Mouse (Mus musculus) kidney, postnatal 36 days (tissue): ENCODE data around the gene Rgp1.

Experiments
- DNase-seq, 2 experiments: peaks; one replicate each; pipeline ENCODE4 v3.0.0; 2021 to 2022; ENCODE audit warnings: mixed read lengths in 2 of 2

The Rgp1 gene

DNA sequence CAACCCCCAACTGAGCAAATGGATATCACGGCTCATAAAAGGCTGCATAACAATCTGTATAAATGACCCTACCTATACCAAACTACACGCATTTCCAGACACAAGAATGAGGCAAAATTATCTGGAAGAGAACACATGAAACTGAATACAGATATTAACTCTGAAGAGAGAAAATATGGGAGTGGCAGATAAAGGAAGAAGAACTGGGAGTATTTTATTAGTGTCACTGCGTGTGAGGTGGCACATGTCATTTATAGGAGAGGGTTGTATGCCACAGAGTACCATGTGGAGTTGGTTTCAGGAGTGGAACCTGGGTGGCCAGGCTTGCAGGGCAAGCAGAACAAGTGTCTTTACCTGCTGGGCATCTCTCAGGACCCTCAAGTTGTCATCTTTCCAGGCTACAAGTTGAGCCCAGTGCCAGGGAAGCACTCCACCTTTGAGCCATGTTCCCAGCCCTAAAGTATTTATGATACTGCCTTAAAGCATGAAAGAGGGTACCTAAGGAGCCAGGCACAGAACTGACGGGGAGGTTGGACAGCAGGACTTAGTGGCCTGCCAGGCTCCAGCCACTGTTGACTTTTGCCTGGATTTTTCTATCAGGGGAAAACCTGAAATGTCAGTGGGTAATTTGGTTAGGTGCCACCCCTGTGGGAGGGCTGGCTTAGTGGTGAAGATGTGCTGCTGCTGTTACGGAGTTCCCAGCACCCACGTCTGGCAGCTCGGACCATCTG lies 20.3 kb downstream of the Rgp1 start:
- DNase-seq = no peak

GRCm38 (mm10) chr4:43600195-43600934 lies 21.9 kb downstream of the Rgp1 start:
- no peak for DNase-seq

DNA sequence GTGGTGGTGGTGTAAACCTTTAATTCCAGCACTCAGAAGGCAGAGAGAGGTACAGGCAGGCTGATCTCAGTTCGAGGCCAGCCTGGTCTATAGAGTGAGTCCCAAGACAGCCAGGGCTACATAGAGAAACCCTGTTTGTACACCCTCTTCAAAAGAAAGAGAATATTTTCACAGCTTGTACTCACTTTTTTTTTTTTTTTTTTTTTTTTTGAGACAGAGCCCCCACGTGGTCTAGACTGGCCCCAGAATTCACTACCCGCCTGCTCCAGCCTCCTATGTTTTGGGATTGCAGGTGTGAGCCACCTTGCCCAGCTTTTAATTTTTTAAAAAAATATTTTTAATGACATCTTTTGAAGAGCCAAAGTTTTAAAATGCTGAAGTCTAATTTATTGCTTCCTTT lies 25.6 kb downstream of the Rgp1 start:
- no peak for DNase-seq

DNA sequence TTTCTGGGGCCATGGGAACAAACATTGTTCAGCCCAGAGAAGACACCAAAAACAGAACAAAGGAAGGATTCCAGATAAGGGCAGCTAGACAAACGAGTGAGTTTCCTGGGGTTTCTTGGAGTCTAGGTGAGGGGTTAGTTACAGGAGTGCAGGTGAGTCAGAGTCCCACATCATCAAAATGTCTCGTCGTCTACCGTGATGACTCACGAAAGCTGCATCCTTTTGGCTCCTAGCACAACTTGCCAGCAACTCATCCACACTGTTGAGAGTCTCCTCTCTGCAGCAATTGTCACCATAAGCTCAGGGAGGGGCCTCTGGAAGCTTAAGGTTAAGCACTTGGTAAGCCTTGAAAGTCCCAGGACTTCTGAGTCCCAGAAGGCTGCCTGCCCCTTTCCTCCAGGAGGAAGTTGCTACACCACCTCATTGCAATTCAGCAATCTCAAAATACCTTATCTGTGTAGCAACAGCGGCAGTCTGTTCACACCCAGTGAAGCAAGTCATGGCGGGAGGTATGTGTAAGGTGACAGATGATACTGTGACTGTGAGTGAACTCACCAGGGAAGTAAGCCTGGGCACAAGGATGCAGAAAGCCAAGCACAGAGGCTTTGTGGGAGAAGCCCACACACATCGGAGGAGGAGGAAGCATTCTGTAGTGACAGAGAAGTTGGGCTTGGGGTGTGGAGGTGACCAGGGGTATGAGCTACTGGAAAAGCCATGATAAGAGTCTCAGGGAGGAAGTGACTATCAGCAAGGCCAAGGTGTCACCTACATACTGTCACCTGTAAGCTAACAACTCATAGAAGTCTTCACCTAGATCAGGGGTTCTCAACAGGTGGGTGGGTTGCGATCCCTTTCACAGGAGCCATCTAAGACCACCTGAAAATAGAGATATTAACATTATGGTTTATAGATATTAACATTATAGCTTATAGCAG lies 26.5 kb downstream of the Rgp1 start:
- no peak for DNase-seq

DNA sequence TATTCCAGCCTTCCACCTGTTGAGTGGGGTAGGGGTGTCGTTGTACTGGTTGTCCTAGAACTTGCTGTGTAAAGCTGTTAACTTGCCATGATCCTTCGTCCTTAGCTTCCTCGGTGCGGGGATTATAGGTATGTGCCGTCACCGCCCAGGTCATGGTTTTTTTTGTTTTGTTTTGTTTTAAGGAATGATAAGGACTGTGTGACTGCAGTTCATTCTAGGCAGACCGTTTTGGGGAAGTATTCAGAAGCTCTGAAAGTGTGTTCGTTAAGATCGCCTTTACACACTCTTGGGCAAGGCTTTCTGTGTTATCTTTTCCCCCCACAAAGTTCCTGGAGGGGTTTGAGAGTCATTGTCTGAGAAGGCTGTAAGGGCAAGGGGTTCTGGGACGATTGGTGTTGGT lies 34.0 kb downstream of the Rgp1 start:
- DNase-seq = no peak

DNA sequence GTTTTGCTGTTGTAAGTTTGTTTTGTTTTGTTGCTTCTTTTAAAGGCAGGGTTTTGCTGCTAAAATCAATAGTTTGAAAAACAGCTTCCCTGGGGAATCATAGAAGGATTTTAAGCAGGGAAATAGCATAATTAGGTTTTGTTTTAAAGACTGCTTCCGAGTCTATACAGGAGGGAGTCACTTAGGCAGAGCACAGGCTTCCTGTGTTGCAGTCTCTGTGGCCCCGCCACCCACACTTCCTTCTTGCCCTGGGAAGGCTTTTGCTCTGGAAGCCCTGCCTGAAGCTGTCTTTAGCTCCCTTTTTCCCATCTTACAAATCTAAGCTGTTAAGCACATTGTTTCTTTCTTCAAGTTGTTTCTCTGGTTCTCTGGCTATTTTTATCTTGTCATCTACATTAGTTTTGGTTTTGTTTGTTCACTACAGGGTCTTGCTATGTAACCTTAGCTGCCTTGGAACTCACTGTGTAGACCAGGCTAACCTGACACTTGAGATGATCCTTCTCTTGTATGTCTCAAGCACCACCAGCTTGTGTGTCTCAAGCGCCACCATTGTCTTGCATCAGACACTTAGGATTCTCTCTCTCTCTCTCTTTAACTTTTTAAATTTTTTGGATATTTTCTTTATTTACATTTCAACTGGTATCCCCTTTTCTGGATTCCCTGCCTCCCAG lies 34.7 kb downstream of the Rgp1 start:
- peak in 1 of 2 experiments; percentile 32 for DNase-seq

DNA sequence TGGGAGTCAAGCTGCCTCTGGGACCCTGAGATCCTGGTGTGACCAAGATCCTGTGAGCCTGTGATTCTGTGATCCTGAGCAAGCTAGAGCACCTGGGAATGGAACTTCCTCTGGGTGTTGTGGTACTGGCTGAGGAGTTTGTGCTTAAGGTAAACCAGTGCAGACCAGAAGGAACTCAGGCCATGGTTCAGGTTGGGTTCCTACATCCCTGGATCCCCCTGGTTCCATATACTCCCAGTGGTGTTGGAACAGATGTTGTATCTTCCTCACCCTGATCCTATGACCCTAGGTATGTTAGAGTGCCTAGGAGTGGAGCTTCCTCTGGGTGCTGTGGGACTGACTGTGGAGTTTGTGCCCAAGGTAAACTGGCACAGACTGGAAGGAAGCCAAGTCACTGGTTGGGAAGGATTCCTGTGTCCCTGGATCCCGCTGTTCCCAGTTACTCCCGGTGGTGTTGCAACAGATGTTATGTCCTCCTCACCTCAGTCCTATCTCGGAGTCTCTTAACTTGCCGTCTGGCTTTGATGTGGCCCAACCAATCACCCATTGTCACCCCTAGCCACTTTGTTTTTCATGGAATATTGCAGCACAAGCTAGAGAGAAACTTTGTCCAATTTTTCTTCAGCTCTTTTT lies 41.7 kb downstream of the Rgp1 start:
- DNase-seq = no peak

- no peak for DNase-seq
These were observed 50.7 kb downstream of the Rgp1 start for GRCm38 (mm10) chr4:43629106-43629817.

DNA sequence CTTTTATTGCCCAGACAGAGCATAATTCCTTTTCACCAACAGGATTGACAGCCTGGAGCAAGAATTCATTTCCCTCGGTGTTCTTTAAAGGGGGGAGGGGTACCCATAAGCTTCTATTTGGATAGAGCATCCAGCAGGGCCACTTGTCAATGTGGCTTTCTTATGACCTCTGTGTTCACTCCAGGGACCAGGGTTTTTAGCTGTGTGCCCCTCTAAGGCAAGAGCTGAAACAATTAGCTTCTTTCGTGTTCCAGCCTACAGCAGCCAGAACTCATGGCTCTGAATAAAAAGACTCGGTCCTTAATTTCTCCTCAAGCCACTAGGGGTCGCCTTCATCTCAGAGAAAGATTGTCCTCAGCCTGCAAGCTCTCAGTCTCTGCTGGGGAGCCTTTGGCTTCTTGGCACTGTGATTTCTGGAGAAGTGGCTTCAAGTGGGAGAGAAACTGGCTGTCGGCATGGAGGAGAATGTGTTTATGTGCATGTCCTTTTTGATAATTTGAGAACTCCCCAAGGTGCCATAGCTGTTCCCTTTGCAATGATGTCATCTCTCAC lies 51.6 kb downstream of the Rgp1 start:
- peak; percentile 89 to 90 for DNase-seq

DNA sequence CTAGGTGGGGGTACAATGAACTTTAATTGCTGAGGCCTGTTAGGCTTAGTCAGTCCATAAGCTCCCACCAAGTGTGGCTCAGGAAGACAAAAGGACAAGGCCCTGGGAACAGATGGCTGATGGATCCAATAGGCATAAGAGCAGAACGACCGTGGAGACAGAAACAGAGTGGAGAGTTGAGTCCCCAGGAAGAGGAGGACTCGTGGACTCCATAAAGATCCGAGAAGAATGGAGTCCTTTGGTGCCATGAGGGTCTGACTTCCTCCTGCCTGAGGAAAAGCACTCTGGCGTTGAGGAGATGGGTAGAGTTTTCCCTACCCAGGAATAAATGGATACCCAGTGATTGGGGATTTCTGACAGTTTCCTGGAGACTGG lies 52.1 kb downstream of the Rgp1 start:
- DNase-seq = no peak

DNA sequence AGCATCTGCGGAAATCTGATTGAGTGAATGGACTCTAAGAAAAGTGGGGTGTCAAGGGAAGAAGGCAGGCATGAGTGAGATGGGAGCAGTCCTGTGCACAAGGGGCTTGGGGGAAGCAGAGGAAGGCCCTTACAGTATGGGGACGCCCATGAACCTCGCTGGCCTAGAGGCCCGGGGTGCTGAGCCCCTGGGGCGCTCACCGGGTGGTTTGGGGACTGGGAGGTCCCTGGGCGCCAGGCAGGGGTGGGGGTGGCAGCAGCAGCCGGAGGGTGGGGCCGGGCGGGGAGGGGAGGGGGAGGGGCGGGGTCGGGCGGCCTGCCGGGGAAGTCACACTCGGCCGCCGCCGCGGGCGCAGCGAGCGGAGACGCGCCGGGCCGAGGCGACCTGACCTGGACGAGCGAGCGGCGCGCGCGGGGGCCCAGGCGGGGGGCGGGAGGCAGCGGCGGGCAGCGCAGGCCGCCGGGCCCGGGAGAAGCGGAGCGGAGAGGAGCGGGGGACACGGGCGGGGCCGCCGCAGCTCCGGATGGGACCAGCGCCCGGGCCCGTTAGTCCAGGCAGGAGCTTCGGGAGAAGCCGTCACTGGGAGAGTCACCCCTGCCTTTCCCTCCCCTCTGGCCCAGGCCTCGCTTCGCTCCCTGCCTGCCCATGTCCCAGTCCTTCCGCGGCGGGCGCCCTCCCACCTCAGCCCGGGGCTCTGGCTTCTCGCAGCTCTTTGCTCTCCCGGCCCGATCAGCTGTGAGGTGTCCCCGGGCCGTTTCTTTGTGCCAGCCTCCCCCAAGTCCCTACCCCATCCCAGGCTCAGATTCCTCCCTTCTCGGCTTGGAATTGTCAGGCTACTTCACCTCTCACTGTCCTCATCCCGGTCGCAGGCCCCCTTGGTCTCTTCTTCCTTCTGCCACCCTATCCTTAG lies 52.8 kb downstream of the Rgp1 start, which contains the start of gene Npr2:
Gene Npr2 (plus strand): TSS at position 890 of the 910 bp plus-strand sequence.
- DNase-seq = peak; percentile 47 to 77

GRCm38 (mm10) chr4:43631956-43632920 lies 53.7 kb downstream of the Rgp1 start:
- peak; percentile 30 to 45 for DNase-seq

DNA sequence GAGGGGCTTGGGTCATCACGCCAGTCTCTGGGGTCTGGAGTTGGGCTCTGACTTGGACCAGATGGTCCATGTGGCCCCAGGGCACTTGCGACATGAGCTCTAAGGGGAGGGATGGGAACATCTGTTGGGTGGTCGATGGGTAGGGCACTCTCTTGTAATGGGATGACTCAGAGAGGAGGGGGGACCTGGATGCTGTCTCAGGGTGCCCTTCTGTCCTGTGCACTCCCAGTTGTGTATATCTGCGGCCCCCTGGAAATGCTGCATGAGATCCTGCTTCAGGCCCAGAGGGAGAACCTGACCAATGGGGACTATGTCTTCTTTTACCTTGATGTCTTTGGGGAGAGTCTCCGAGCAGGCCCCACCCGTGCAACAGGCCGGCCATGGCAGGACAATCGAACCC lies 54.8 kb downstream of the Rgp1 start:
- no peak for DNase-seq

- DNase-seq = no peak
These were observed 55.2 kb downstream of the Rgp1 start for GRCm38 (mm10) chr4:43633736-43634135.

DNA sequence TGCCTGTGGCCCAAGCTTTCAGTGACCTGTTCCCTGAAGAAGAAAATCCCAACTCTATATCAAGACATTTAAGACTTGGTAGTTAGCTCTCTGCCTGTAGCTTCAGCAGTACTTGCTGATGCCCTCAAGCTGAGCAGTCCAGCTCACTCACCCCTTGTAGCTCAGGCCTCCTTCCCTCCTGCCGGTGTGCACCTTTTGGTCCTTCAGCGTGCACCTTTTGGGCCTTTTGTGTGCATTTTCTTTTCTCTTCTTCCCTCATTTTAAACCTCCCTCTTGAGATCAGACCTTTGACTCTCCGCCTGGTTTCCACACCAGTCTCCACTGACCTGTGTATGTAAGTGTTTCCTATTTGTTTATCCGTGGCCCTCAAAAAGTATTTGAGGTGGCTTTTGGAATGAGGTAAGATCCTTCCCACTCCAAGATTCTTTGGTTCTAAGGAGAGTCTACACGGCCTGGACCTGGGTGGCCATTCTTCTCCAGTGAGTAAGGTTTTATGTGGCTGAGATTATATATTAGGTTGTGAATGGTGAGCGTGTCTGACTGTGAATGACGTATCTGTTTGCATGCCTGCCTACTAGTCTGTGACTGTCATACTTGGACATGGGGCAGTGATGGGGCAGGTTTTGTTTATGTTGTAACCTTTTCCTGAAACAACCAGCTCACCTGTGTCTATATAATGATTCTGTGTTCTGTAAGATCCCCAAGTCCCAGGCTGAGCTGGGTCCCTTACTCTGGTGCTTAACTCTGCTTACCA lies 56.3 kb downstream of the Rgp1 start:
- no peak for DNase-seq

DNA sequence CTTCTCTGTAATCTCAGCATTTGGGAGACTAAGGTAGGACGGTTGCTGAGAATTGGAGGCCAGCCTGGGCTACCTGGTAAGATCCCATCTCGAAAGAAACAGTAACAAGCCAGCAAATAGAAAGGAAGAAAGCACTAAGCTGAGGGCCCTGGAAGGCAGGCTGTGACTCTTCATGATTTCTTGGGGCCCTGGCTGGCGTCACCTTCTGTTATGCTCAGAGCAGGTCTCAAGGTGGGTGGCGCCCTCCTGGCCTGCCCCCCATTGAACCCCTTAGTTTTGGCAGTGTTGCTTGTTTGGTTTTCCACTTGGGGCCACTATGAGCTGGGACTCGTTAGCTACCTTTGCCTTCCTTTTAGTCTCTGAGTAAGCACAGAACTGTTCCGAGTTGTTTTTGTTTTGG lies 58.2 kb downstream of the Rgp1 start:
- no peak for DNase-seq
